Mouse (Mus musculus): ENCODE measurements at regions not wholly inside any gene's neighbourhood (a gene's known extent, or its start where the extent isn't known, plus 50 kb on each side); places are given as distances from the start of the nearest gene placed in this dataset.

DNA sequence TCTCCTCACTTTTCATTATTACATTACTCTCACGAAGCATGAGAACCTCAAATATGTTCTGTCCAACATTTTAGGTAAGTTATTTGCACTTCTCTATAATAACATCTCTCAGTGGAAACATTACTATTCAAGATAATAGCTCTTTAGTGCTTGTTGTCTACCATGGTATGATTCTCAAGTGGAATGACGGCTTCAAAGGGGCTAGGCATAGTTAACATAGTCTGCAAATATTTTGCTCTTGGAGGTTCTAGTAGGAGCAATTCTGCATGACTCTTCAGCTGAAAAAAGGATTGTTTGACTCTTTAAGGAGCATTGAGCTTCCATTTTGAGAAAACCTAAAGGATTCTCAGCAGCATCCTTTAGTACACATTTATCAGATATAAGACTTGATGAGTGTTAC is 182.5 kb upstream of the Tprg start:
- no peak for DNase-seq (ENCODE audit: extremely low read depth, low read depth, low spot score)

DNA sequence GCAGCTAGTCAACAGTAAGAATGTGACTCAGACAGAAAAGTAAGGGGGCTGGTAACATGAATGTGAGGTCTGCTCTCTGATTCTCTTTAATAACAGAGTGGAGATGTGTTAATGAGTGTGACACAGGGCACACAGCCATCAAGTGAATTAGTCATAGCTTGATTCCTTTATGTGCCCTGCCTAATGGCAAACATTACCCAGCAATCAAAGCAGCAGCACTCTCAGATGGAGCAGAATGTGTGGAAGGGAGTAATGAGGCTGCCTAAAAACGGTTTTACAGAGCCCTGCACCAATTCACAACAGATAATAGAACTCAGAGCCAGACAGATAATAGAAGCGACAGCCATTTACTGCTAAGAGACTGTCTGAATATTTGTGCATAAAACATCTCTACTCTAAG is 182.0 kb upstream of the Tprg start:
- H3K27ac ChIP-seq (replicated peaks; ENCODE audit: insufficient read depth, low read depth, low read length) = no peak overlapping the region
- TF ChIP-seq CTCF (IDR thresholded peaks at IDR 0.05; ENCODE audit: low read depth, low read length) = no peak
- no peak for TF ChIP-seq POLR2A (IDR thresholded peaks at IDR 0.05; ENCODE audit: extremely low read depth, insufficient read depth, low read length)
- H3K9ac ChIP-seq (ENCODE audit: low read depth, low read length) = no peak overlapping the region
- WGBS = 62% methylated on average over 2 of the region's 2 CpGs
- no peaks in the 10 kb centered on the region for H3K79me2 ChIP-seq (ENCODE audit: control insufficient read depth, insufficient read depth, low read length)
- H3K36me3 ChIP-seq (ENCODE audit: control insufficient read depth, insufficient read depth, low read length) = no peaks in the 10 kb centered on the region
- H3K27me3 ChIP-seq (ENCODE audit: control insufficient read depth, insufficient read depth, low read length) = no peaks in the 10 kb centered on the region
- no peak for DNase-seq (ENCODE audit: extremely low read depth, low read depth, low spot score)
- H3K4me3 ChIP-seq (ENCODE audit: insufficient read depth, low read depth, low read length) = no peak overlapping the region
- no peaks in the 10 kb centered on the region for H3K4me1 ChIP-seq (ENCODE audit: control insufficient read depth, insufficient read depth, low read length)

More for the DNA sequence above, 182.5 kb upstream of the Tprg start:
- Histone ChIP-seq H3K9ac (ENCODE audit: low read depth, low read length) (no peak overlapping the region), H3K4me1 (ENCODE audit: control insufficient read depth, insufficient read depth, low read length) (no peaks in the 10 kb centered on the region), H3K27ac (replicated peaks; ENCODE audit: insufficient read depth, low read depth, low read length) (no peak overlapping the region), H3K27me3 (ENCODE audit: control insufficient read depth, insufficient read depth, low read length) (no peaks in the 10 kb centered on the region), H3K79me2 (ENCODE audit: control insufficient read depth, insufficient read depth, low read length) (no peaks in the 10 kb centered on the region), H3K4me3 (ENCODE audit: insufficient read depth, low read depth, low read length) (no peak overlapping the region), H3K36me3 (ENCODE audit: control insufficient read depth, insufficient read depth, low read length) (no peaks in the 10 kb centered on the region)
- 91% methylated on average over 2 of the region's 2 CpGs for WGBS
- TF ChIP-seq POLR2A (IDR thresholded peaks at IDR 0.05; ENCODE audit: extremely low read depth, insufficient read depth, low read length) (no peak), CTCF (IDR thresholded peaks at IDR 0.05; ENCODE audit: low read depth, low read length) (no peak)

GRCm38 (mm10) chr16:25140164-25140563 is 146.5 kb upstream of the Tprg start:
- Histone ChIP-seq H3K4me3 (ENCODE audit: insufficient read depth, low read depth, low read length) (no peak overlapping the region), H3K9ac (ENCODE audit: low read depth, low read length) (no peak overlapping the region), H3K27ac (replicated peaks; ENCODE audit: insufficient read depth, low read depth, low read length) (no peak overlapping the region), H3K79me2 (ENCODE audit: control insufficient read depth, insufficient read depth, low read length) (no peaks in the 10 kb centered on the region), H3K27me3 (ENCODE audit: control insufficient read depth, insufficient read depth, low read length) (no peaks in the 10 kb centered on the region), H3K4me1 (ENCODE audit: control insufficient read depth, insufficient read depth, low read length) (no peaks in the 10 kb centered on the region), H3K36me3 (ENCODE audit: control insufficient read depth, insufficient read depth, low read length) (no peaks in the 10 kb centered on the region)
- 34% methylated on average over 4 of the region's 4 CpGs for WGBS
- peak; percentile 21 for DNase-seq (ENCODE audit: extremely low read depth, low read depth, low spot score)
- TF ChIP-seq POLR2A (IDR thresholded peaks at IDR 0.05; ENCODE audit: extremely low read depth, insufficient read depth, low read length) (no peak), CTCF (IDR thresholded peaks at IDR 0.05; ENCODE audit: low read depth, low read length) (no peak)

DNA sequence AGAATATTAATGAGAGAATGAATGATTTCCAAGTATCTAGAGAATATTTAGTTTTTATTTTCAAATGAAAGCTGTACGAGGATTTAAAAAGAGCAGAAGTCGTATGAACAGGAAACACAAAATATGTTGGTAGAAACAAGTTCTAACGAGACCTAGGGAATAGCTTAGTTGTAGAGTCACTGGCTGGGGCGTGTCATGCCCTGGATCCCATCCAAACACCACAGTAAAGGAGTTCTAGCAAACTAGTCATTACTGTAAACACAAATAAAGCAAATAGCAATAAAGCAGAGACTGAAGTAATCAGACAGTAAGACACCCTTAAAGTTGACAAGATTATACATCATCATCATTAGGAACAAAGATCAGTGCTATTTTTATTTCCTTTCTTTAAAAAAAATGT is 139.1 kb upstream of the Tprg start:
- Histone ChIP-seq H3K36me3 (ENCODE audit: control insufficient read depth, insufficient read depth, low read length) (no peaks in the 10 kb centered on the region), H3K9ac (ENCODE audit: low read depth, low read length) (no peak overlapping the region), H3K27ac (replicated peaks; ENCODE audit: insufficient read depth, low read depth, low read length) (no peak overlapping the region), H3K4me3 (ENCODE audit: insufficient read depth, low read depth, low read length) (no peak overlapping the region), H3K79me2 (ENCODE audit: control insufficient read depth, insufficient read depth, low read length) (no peaks in the 10 kb centered on the region), H3K27me3 (ENCODE audit: control insufficient read depth, insufficient read depth, low read length) (no peaks in the 10 kb centered on the region), H3K4me1 (ENCODE audit: control insufficient read depth, insufficient read depth, low read length) (no peaks in the 10 kb centered on the region)
- DNase-seq (ENCODE audit: extremely low read depth, low read depth, low spot score) = no peak
- 72% methylated on average over 4 of the region's 4 CpGs for WGBS
- TF ChIP-seq CTCF (IDR thresholded peaks at IDR 0.05; ENCODE audit: low read depth, low read length) (no peak), POLR2A (IDR thresholded peaks at IDR 0.05; ENCODE audit: extremely low read depth, insufficient read depth, low read length) (no peak)

DNA sequence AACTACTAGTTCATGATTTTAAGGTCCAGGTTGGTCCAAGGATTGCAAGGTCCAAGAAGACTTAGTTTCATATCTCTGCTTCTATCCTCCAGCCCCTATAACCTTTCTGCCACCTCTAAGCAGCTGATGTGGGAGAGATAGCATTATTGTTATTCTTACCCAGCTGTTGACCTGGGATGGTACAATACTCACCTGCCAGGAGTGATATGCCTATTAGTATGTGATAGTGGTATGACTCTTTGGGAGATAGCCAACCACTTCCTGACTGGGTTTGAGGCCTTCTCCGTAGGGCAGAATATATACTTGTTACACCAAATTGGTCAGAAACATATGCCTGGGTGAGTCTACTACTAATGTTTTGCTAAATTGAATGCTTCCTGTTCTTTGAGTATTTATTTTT is 137.4 kb upstream of the Tprg start:
- no peak for DNase-seq (ENCODE audit: extremely low read depth, low read depth, low spot score)
- H3K9ac ChIP-seq (ENCODE audit: low read depth, low read length) = no peak overlapping the region
- H3K27me3 ChIP-seq (ENCODE audit: control insufficient read depth, insufficient read depth, low read length) = no peaks in the 10 kb centered on the region
- H3K79me2 ChIP-seq (ENCODE audit: control insufficient read depth, insufficient read depth, low read length) = no peaks in the 10 kb centered on the region
- no peaks in the 10 kb centered on the region for H3K4me1 ChIP-seq (ENCODE audit: control insufficient read depth, insufficient read depth, low read length)
- TF ChIP-seq CTCF (IDR thresholded peaks at IDR 0.05; ENCODE audit: low read depth, low read length) = no peak
- TF ChIP-seq POLR2A (IDR thresholded peaks at IDR 0.05; ENCODE audit: extremely low read depth, insufficient read depth, low read length) = no peak
- no peaks in the 10 kb centered on the region for H3K36me3 ChIP-seq (ENCODE audit: control insufficient read depth, insufficient read depth, low read length)
- WGBS = 83% methylated on average over 1 of the region's 1 CpGs
- no peak overlapping the region for H3K4me3 ChIP-seq (ENCODE audit: insufficient read depth, low read depth, low read length)
- no peak overlapping the region for H3K27ac ChIP-seq (replicated peaks; ENCODE audit: insufficient read depth, low read depth, low read length)

GRCm38 (mm10) chr16:25176870-25177269 is 109.7 kb upstream of the Tprg start:
- H3K36me3 ChIP-seq (ENCODE audit: control insufficient read depth, insufficient read depth, low read length) = no peaks in the 10 kb centered on the region
- DNase-seq (ENCODE audit: extremely low read depth, low read depth, low spot score) = peak; percentile 3
- H3K27me3 ChIP-seq (ENCODE audit: control insufficient read depth, insufficient read depth, low read length) = no peaks in the 10 kb centered on the region
- TF ChIP-seq CTCF (IDR thresholded peaks at IDR 0.05; ENCODE audit: low read depth, low read length) (no peak), POLR2A (IDR thresholded peaks at IDR 0.05; ENCODE audit: extremely low read depth, insufficient read depth, low read length) (no peak)
- H3K27ac ChIP-seq (replicated peaks; ENCODE audit: insufficient read depth, low read depth, low read length) = no peak overlapping the region
- H3K9ac ChIP-seq (ENCODE audit: low read depth, low read length) = no peak overlapping the region
- H3K4me3 ChIP-seq (ENCODE audit: insufficient read depth, low read depth, low read length) = no peak overlapping the region
- no peaks in the 10 kb centered on the region for H3K4me1 ChIP-seq (ENCODE audit: control insufficient read depth, insufficient read depth, low read length)
- H3K79me2 ChIP-seq (ENCODE audit: control insufficient read depth, insufficient read depth, low read length) = no peaks in the 10 kb centered on the region
